Mouse (Mus musculus): Measurements from ENCODE around the gene Maz.

- no peak for TF ChIP-seq CTCF (IDR thresholded peaks at IDR 0.05; ENCODE audit: borderline replicate concordance, extremely low read depth, insufficient read depth, insufficient read length)
- no peak for TF ChIP-seq POLR2A (IDR thresholded peaks at IDR 0.05; ENCODE audit: borderline replicate concordance, extremely low read depth, insufficient read depth, insufficient read length, poor library complexity, severe bottlenecking)
Observed at GRCm38 (mm10) chr7:127076188-127076587, 49.4 kb upstream of the Maz start.

Data from brain, embryonic 14.5 days (tissue).